Mouse (Mus musculus): Measurements from ENCODE around the gene Gne.

Gene Gne

DNA sequence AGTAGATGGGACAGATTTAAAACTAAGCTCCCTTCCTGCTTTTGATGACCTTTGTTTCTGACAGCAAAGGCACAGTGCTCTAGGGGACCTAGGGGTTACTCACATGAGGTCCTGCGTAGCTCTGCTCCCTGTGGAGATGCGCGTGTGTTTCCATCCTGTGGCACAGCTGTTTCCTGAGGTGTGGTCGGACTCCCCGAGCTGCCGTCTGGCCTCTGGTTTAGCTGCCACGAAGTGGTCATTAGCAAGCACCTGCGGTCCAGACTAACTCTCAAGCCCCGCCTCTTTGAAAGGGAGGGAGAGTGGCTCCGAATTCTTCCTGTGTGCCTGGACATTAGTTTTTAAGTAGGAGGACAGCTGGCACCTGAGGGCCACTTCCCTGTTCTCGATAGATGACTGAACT, at the start of gene Gne:
Gene Gne, minus strand, starts transcription at position 233 of the 400 bp plus-strand sequence.
- no peak for DNase-seq (ENCODE audit: low spot score in 2 of 2)

- no peak for DNase-seq (ENCODE audit: low spot score in 2 of 2)
These were observed 42.8 kb upstream of the Gne start for GRCm38 (mm10) chr4:44126805-44127204.

DNA sequence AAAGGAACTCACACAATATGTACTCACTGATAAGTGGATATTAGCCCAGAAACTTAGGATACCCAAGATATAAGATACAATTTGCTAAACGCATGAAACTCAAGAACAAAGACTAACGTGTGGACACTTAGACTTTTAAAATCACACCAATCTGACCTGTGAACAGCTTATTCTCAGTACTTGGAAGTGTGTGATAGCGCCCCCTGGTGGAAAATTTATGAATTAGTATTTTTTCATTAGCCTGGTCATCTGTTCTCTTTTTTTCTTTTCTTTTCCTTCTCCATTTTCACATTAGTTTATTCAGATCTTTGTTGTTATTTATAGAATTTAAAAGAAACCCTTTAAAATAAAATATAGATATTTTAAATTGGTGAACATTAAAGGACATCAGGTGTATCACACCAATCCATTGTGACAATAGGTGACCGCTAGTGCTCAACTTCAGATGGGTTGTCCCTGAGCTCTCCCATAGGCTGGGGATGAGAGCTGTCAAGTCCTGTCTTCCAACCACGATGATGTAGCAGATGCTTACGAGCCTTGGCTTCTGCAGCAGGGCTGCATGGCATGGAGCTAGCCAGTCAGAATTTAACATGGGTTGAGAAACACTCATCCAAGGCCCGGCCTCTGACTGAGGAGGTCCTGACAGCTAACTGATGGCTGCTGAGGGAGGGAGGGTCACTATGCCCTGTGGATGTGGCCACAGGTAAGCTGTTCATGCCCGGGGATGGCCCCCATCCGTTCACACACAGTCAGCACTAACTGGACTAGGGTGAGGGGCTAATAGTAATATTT, 35.6 kb upstream of the Gne start:
- DNase-seq (ENCODE audit: low spot score in 2 of 2), result no peak

DNA sequence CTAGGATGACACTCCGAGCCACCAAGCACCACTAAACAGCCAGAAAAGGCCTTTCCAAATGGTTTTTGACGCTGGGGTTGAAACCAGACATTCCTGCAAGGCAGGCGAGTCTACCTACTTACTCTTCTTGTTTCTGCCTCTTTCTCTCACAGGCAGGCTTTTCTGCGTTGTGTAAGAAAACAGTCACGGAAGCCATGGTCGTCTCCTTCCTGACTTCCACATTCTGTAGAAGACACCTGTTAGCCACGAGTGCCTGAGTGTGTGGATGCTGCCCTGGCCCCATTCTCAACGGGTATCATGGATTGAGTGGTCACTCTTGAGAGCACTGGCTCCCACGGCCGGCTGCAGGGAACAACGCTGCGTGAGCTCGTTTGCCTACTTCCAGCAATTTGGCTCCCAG, 31.1 kb upstream of the Gne start:
- no peak for DNase-seq (ENCODE audit: low spot score in 2 of 2)

DNA sequence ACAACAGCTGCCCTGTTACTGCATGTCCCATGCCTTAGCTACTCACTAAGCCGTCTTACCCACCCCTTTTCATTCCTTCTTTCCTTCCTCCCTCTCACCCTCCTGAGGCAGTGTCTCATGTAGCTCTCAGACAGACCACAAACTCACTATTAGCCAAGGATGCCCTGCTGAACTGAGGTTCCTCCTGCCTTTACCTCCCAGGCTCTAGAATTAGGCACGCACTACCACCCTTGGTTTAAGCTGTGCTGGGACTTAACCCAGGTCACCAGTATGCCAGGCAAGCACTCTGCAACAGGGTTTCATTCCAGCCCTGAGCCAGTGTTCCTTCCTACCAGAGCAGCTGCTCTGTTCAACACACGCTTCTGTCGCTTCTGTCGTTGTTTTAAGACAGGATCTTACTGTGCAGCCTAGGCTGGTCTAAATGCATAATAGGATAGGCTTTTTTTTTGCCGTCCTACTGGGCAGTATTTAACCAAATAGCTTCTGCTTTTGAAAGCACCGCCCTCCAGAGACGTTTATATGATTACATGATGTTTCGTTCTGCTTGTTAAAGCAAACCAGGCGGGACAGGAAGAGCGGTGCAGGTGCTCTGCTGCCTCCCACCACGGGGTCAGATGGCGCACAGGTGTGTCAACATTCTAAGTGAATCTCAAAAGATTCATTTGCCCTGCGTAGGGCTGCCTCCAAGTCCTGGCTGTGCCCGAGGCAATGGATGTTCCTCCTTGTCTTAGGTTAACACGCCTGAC, 29.6 kb upstream of the Gne start:
- DNase-seq (ENCODE audit: low spot score in 2 of 2), result no peak

- no peak for DNase-seq (ENCODE audit: low spot score in 2 of 2)
These were observed 28.8 kb upstream of the Gne start for GRCm38 (mm10) chr4:44112741-44113140.

DNA sequence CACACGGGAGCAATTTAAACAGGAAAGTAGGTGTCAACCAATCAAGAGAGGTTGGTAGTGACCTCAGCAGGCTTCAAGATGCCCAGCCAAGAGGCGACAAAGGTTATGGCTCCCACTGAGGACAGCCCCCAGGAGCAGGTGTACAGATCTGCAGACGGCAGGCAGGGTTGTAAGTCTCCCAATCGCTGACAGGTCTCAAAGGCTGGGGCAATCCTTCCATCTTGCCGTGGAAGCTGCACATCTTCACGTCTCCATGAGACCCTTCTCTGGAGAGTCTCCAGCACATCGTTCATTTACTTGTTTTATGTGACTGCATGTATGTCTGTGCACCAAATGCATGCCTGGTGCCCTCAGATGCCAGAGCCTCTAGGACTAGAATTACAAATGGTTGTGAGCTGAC, 26.8 kb upstream of the Gne start:
- DNase-seq (ENCODE audit: low spot score in 2 of 2), result no peak

DNA sequence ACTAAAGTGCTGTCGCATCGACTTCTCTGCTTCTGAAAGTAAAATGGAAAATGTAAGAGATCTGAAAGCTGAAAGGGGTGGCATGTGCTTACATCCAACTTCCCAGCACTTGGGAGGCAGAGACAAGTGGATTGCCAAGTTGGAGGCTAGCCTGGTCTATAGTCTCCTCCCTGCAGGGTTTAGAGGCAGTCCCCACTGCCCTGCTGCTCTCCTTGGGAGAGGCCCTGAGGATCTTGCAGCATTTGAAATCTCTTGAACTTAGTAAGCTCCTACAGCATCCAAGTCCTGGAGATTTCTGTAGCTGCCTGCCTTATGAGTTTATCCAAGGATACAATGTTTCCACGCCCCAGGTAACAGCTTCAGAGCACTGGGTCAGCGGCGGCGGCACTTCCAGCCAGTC, 24.3 kb upstream of the Gne start:
- no peak for DNase-seq (ENCODE audit: low spot score in 2 of 2)

DNA sequence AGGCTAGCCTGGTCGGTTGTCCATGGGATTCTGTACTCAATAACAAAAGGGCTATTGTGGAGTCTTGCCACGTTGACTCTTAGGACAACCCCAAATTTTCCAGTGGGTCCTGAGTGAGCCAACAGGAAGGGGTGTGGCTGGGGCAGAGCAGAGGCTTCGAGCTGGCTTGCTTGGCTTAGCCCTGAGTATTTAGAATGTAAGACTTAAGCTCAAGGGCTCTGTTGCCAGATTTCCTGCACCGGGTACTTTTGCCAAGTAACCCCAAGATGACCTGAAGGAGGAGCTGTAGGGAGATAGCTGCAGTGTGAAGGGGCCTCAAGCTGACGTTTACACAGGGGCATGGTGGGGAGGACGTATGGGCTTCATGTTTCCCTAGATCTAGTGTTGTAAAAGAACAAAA, 23.4 kb upstream of the Gne start:
- DNase-seq (ENCODE audit: low spot score in 2 of 2), result no peak

DNA sequence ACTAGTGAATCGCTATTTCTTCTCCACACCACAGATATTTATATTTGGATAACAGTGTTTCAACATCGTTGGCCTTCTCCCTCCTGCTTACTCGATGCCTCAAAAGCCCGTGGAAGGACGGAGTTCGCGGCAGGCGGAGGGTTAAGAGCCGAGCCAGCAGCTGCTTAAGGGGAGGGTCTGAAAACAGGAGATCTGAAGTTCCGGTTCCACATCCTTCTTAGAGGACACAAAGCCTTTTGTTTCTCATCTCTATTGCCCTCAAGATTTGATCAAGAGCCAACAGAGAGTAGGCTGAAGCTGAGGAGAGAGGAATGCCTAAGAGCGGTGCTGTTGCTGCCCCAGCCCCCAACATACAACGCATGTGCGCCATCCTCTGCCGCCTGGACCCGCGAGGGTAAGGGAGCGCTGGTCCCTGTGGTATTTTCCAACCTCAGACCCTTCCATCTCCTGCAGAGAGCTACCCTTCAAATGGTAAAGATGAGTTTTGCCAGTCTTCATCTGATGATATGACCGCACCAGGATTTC, 22.4 kb upstream of the Gne start:
- DNase-seq (ENCODE audit: low spot score in 2 of 2), result no peak

- no peak for DNase-seq (ENCODE audit: low spot score in 2 of 2)
These were observed 20.4 kb upstream of the Gne start for GRCm38 (mm10) chr4:44104195-44104917.

DNA sequence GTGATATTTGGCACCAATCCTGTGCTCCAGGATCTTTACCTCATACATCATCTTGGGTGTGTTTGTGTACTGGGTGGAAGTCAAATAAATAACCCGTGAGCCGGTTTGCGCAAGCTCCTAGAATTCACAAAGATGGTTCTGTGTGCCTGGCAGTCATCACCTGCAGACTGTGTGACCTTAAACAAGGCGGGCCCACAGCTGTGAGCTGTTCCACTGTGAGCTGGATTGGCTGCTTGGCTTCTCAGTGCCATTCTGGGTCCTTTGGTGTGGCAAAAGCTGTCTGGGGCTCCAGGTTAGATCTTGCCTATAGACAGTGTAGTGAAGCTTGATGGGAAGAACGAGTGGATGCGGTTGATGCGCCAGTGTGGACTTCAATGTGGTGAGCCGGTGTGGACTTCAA, 19.6 kb upstream of the Gne start:
- no peak for DNase-seq (ENCODE audit: low spot score in 2 of 2)

DNA sequence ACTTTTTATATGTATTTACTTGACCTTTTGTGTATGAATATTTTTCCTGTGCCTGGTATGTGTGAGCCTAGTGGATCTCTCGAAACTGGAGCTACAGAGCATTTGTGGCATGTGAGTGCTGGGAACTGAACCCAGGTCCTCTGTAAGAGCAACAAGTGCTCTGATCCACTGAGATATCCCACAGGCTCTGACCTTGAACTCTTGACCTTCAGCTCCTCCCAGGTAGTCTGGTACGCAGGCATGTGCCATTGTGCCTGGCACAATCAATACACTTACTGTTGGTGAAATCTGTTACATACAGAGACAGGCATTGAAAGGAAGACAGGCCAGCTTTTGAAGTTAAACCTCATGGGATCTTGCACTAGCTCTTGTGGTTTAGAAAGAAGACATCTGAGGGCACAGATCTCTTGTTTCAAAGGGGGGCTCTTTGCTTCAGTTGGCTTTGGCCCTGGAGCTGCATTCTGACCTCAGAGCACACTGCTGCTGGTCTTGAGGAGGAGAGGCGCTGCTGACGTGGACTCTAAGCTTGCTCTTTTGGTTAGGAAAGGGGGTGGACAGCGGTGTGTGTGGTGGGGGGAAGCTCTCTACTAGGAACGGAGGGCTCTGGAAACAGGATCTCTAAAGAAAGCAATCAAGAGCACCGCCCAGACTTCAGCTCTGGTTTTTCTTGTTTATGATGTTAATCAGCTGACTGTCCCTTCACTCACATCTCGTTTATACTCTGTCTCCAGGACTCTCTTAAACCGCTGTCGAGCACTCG, 13.8 kb upstream of the Gne start:
- DNase-seq (ENCODE audit: low spot score in 2 of 2), result no peak

- DNase-seq (ENCODE audit: low spot score in 2 of 2), result no peak
These were observed 10.5 kb upstream of the Gne start for GRCm38 (mm10) chr4:44094475-44094874.

DNA sequence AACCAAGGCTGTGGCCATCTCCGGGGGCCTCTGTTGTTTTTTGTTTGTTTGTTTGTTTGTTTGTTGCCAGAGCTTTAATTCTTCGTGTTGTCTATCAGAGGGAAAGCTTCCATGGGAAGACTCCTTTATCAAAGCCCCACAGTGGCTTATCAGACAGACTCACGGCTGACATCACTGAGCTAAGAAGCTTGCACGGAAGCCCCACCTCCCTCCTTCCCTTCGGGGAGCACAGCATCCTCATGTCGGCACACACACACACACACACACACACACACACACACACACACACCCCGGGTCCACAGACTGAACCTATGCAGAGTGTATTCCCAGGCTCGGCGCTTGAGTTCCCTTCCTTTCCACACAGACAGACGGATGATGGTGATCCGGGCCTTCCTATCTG, 8.4 kb upstream of the Gne start:
- DNase-seq (ENCODE audit: low spot score in 2 of 2), result no peak

- DNase-seq (ENCODE audit: low spot score in 2 of 2), result no peak
These were observed 1.6 kb upstream of the Gne start for GRCm38 (mm10) chr4:44085566-44085965.

DNA sequence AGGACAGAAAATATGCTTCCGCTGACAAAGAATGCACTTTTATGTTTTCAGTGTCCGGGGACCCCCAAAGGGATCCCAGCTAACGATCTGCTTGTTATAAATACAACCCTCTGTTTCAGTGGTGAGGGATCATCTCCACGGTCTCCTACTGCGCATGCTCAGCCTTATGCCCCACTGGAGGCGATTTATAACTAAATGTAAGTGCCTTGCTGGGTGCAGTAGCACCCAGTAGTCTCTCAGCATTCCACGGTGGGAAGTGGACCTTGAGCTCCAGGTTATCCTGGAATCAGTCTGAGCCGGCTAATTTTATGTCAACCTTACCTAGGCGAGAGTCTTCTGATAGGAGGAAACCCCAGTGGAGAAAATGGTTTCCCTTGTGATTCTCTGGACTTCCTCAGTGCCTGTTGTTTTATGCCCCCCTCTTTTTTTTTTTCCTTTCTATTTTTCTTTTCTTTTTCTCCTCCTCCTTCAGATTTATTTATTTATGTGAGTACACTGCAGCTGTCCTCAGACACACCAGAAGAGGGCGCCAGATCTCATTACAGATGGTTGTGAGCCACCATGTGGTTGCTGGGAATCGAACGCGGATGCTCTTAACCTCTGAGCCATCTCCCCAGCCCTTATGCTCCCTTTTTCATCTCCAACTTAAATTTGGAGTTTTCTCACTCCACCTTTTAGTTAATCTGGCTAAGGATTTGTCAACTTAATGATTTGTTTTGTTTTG, 787 bp upstream of the Gne start:
- no peak for DNase-seq (ENCODE audit: low spot score in 2 of 2)

- no peak for DNase-seq (ENCODE audit: low spot score in 2 of 2)
These were observed 5.5 kb downstream of the Gne start for GRCm38 (mm10) chr4:44078358-44078933.

- DNase-seq (ENCODE audit: low spot score in 2 of 2), result no peak
These were observed 9.6 kb downstream of the Gne start for GRCm38 (mm10) chr4:44074422-44074821.

DNA sequence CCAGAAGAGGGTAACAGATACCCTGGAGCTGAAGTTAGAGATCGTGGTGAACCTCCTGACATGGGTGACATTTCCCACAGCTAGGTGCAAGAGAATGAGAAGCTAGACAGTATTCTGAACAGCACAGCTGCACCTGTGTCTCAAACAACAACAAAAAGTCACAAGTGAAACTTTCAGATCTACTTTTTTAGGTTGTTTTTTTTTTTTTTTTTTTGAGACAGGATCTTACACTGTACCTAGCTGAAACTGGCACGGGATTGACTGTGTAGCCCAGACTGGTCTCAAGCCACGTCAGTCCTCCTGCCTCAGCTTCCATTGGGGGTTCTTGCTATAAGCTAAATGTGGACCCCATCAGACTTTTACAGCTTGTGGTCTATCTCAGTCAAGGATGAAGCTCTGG, 10.2 kb downstream of the Gne start:
- no peak for DNase-seq (ENCODE audit: low spot score in 2 of 2)

All from left cerebral cortex, adult 9 months (tissue).